Mouse (Mus musculus) erythroblast, adult 5-6 weeks (primary cell): ENCODE measurements at regions not wholly inside any gene's neighbourhood (a gene's known extent, or its start where the extent isn't known, plus 50 kb on each side); places are given as distances from the start of the nearest gene placed in this dataset.
"Not testable (repeated sequence)": the region's sequence is repeated elsewhere in the genome, so short reads cannot be mapped to it uniquely, and the experiment has no call there.

Experiments used
- ATAC-seq: replicated peaks from 2 replicates; pipeline ENCODE4 v1.8.0; 2016; ENCODE audit warnings: moderate number of reproducible peaks, mild to moderate bottlenecking, moderate TSS enrichment, inconsistent platforms; ENCODE audit not compliant: poor library complexity, low FRiP score, severe bottlenecking

- no peak for ATAC-seq
Measured at GRCm38 (mm10) chrX:129546016-129546415, 203.5 kb upstream of the Diaph2 start.

- ATAC-seq = no peak
Measured at GRCm38 (mm10) chrX:129547606-129548005, 201.9 kb upstream of the Diaph2 start.

DNA sequence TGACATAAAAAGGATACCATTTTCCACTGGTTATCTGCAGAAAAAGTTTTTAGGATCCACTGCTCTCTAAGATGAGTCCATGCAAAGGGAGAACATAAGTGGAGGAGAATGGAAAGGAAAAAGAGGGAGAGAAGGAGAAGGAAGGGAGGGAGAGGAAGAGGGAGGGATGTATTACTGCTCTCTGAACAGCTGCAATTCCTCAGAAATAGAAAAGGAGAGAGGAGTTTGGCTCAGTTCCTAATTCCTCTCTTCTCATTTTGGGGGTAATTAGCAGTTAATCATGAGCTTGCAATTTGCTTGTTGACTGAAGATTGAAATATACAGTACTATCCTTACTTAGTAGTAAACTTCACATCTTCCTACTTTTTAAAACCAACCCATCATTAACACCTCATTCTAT is 193.5 kb upstream of the Diaph2 start:
- no peak for ATAC-seq

GRCm38 (mm10) chrX:129599491-129599890 is 150.1 kb upstream of the Diaph2 start:
- no peak for ATAC-seq

GRCm38 (mm10) chrX:129607842-129608241 is 141.7 kb upstream of the Diaph2 start:
- ATAC-seq = peak; percentile 55

GRCm38 (mm10) chrX:129611500-129611899 is 138.0 kb upstream of the Diaph2 start:
- ATAC-seq = not testable (repeated sequence)

DNA sequence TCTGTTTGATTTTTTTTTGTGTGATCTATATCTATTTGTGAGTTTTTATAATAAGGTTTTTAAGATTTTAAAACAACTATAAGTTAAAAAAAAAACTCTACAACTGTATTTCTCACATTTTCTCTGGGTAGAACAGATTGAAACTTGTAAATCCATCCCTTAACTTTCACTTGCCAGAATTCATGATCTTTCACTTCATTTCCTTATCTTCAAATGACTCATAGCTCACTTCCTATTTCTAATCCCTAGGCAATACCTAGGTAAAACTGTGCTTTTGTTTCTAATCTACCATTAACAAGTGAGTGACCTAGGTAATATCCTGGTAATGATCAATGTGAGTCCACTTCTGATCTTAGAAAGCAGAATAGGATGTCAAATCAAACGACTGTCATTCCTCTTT is 112.5 kb upstream of the Diaph2 start:
- ATAC-seq = no peak

DNA sequence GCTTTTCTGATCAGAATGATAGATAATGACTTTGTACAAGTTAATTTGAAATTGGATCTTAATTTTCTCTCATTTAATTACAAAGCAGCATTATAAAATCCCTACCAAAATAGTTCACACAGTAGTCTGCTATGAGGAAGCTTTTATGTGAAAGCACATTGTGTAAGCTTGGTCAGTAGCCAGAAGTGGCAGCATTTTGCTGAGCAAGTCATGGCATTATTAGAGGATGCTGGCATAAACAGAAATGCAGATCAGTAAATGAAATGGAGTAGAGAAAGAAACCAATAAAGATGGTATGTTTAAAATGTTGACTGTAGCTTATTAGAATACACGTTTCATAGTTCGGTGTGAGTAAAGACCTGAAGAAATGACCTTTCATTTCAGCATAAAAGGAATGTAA is 104.4 kb upstream of the Diaph2 start:
- no peak for ATAC-seq

DNA sequence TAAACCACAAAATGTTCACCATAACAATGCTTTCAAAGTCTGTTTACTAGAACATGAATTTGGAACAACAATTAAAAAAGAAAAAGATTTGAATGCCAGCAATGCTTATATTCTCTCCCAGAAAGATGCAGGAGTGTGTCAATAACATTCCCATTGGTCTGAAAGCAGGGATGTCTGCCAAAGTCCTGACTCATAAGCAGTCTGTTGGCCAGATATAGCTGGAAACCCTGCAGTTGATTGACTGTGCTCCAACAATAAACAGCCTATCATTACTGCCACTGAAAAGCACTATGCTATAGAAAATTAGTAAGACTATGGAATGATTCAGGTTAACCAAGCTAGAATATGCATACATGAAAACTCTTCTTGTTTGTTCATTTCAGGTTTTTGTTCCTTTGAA is 92.6 kb upstream of the Diaph2 start:
- ATAC-seq = no peak

DNA sequence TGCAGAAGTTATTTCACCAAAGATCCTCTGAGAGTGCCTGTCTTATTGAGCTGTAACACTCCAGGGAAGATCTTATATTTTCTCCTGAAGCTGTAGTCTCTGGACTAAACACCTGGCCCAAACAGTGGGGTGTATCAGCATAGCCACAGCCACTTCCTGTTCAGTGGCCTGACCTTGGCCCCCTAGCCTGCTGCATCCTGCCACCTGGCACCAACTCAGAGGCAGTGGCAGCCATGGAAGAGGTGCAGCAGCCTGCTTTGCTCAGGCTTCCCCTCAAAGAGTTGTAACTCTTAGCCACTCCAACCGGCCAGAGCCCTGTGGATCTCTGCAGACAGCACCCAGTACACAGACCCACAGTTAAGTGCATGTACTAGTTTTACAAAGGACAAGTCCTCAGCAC is 58.9 kb upstream of the Diaph2 start:
- no peak for ATAC-seq
